Mouse (Mus musculus): ENCODE results near the gene Tbc1d10b.

The Tbc1d10b gene

GRCm38 (mm10) chr7:127166501-127166900 is 41.8 kb downstream of the Tbc1d10b start:
- in situ Hi-C loops (cut with MboI, MseI): no loop called here

DNA sequence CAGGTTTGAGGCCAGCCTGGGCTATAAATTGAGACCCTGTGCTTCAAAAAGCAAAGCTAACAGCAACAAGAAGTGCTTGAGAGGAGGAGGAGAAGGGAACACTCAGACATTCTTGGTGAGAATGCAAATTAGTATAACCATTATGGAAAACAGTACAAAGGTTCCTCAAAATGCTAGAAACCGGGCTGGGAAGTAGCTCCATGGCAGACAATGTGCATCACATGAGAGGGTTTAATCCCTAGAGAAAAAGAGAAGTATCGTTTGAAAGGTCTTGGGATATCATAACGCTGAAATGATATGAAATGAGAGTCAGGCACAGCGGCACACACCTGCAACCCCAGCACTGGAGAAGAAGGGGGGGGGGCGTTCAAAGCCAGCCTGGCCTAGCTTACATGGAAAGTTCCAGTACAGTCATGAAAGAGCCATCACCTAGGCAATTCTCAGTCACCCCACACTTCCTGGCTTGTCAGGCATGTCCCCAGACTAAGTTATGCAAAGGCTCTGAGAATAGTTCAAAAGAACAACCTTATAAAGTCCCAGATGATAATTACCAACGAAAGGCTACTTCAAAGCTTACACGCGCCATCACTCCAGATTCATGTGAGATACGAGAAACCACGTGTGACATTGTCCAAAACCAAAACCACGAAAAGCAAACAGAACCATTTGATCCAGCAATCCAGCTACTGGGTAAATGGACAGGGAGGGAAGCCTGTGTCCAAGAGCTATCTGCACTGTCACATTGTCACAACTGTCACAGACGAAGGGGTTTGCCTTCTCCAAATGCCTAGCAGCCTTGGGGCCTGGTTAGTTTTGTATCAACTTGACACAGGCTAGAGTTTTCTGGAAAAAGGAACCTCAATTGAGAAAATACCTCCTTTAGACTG is 42.4 kb downstream of the Tbc1d10b start:
- in situ Hi-C loops (cut with MboI, MseI): no loop called here

- in situ Hi-C loops (cut with MboI, MseI): no loop called here
Observed at GRCm38 (mm10) chr7:127164002-127164401, 44.3 kb downstream of the Tbc1d10b start.

- in situ Hi-C loops (cut with MboI, MseI): no loop called here
Observed at GRCm38 (mm10) chr7:127162546-127162945, 45.7 kb downstream of the Tbc1d10b start.

GRCm38 (mm10) chr7:127157548-127157947 is 50.7 kb downstream of the Tbc1d10b start:
- in situ Hi-C loops (cut with MboI, MseI): no loop called here

GRCm38 (mm10) chr7:127153477-127153876 is 54.8 kb downstream of the Tbc1d10b start:
- in situ Hi-C loops (cut with MboI, MseI): no loop called here

- in situ Hi-C loops (cut with MboI, MseI): no loop called here
Observed at GRCm38 (mm10) chr7:127152464-127152863, 55.8 kb downstream of the Tbc1d10b start.

- in situ Hi-C loops (cut with MboI, MseI): no loop called here
Observed at GRCm38 (mm10) chr7:127147901-127148300, 60.4 kb downstream of the Tbc1d10b start.

Measured in T-helper 1 cell (primary cell).